Mouse (Mus musculus) liver, adult 2 months (tissue): ENCODE measurements around the gene Pop7. TPM values are rescaled to one million over a fixed set of nuclear protein-coding genes. Genes with fewer than 3 reads are reported as not detected.

Source experiments
- DNase-seq: peaks from one replicate; pipeline ENCODE4 v3.0.0-alpha.2; 2011; ENCODE audit warnings: low read depth, low spot score; ENCODE audit errors: extremely low read depth
- H3K27ac ChIP-seq: fragments of 200-500 bp; replicated peaks from 2 replicates; pipeline ENCODE4 v1.5.1; 2012; ENCODE audit warnings: low read depth, mild to moderate bottlenecking, control low read depth, inconsistent platforms, low read length; ENCODE audit not compliant: insufficient read depth
- H3K27me3 ChIP-seq: fragments of 200-500 bp; 2 replicates; pipeline ENCODE4 v1.6.1; 2012; ENCODE audit warnings: mild to moderate bottlenecking, moderate library complexity, low read length, inconsistent platforms; ENCODE audit not compliant: control insufficient read depth, insufficient read depth
- H3K36me3 ChIP-seq: fragments of 200-500 bp; 2 replicates; pipeline ENCODE4 v1.6.1; 2012; ENCODE audit warnings: low read length, inconsistent platforms; ENCODE audit not compliant: control insufficient read depth, insufficient read depth
- H3K4me1 ChIP-seq: fragments of 200-500 bp; 2 replicates; pipeline ENCODE4 v1.6.1; 2011; ENCODE audit warnings: low read length; ENCODE audit not compliant: control insufficient read depth, insufficient read depth
- H3K4me3 ChIP-seq: fragments of 200-500 bp; 2 replicates; pipeline ENCODE4 v1.5.1; 2011; ENCODE audit warnings: low read depth, mild to moderate bottlenecking, control low read depth, low read length, moderate library complexity; ENCODE audit not compliant: insufficient read depth
- H3K79me2 ChIP-seq: fragments of 200-500 bp; 2 replicates; pipeline ENCODE4 v1.6.1; 2012; ENCODE audit warnings: inconsistent platforms, mild to moderate bottlenecking, low read length, moderate library complexity; ENCODE audit not compliant: control insufficient read depth, insufficient read depth
- H3K9ac ChIP-seq: fragments of 200-500 bp; 2 replicates; pipeline ENCODE4 v1.6.1; 2012; ENCODE audit warnings: low read depth, mild to moderate bottlenecking, control low read depth, inconsistent platforms, low read length
- CTCF ChIP-seq: fragments of 200-500 bp; IDR thresholded peaks from 2 replicates; pipeline ENCODE4 v1.5.1; 2011; ENCODE audit warnings: low read depth, low read length, control low read depth
- POLR2A ChIP-seq: fragments of 200-500 bp; IDR thresholded peaks from 2 replicates; pipeline ENCODE4 v1.6.1; 2011; ENCODE audit warnings: low read length, control low read depth; ENCODE audit not compliant: insufficient read depth; ENCODE audit errors: extremely low read depth
- WGBS: fragments of 180-500 bp; shearing (Covaris S2); methylation state at CpG from one replicate; pipeline ENCODE4 v1.1.7; 2018; 5-methylcytosine and 5-hydroxymethylcytosine counted together
- polyA plus RNA-seq: library from polyadenylated mRNA; depleted of rRNA; stranded (reverse); fragments of >200 nt; gene quantifications from 2 replicates; pipeline ENCODE4 v1.2.3, GENCODE M21; 2012
- total RNA-seq: library from RNA; depleted of rRNA; stranded (reverse); fragments of >200 nt; gene quantifications from 2 replicates; pipeline ENCODE4 v1.2.3, GENCODE M21; 2014

Gene Pop7
- total and polyA plus RNA-seq, 2 experiments, result 5.9 to 17.8 TPM

DNA sequence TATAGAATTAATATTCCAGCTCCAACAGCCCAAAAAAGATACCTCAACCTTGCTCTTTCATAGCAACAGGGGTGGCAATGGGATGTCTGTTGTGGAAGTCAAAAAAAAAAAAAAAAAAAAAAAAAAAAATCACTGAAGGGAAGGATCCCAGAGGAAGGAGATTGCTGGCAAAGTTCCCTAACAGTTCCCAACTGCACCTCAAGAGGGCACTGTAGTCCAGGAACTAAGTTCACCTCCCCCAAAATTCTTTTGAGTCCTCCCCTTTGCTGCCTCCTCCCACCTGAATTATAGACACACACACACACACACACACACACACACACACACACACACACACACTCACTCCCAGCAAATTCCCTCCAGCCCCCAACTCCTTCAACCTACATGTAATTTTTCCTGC, 21.2 kb downstream of the Pop7 start:
- TF ChIP-seq POLR2A (no peak), CTCF (peak; percentile 66)
- peaks cover 4% of the 10 kb centered on the region for H3K4me1 ChIP-seq
- DNase-seq, result peak; percentile 80
- no peaks in the 10 kb centered on the region for H3K79me2 ChIP-seq
- no peaks in the 10 kb centered on the region for H3K36me3 ChIP-seq
- H3K27ac ChIP-seq, result peak overlapping the region; percentile 30; the same call in 1 of the 2 replicates
- no peaks in the 10 kb centered on the region; the same call in 1 of the 2 replicates for H3K27me3 ChIP-seq
- H3K4me3 ChIP-seq, result no peak overlapping the region
- no peak overlapping the region for H3K9ac ChIP-seq

DNA sequence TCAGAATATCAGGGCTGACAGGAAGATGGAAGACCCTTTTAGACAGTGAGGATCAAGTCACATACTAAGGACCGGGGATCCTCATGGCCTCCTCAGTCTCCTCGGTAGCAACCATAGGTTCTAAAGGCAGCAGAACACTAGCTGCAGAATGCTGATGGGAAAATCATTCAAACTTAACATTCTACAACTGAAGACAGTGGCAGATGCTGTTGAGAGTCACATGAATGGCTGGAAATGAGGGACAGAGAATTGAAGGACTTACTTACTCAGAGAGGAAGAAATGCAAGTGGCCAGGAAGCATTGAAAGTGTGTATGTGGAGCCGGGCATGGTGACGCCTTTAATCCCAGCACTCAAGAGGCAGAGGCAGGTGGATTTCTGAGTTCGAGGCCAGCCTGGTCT, 25.4 kb downstream of the Pop7 start, which contains the start of gene Zan:
Gene Zan (minus strand): TSS at position 101 of the 400 bp plus-strand sequence.
- Histone ChIP-seq H3K9ac (no peak within 1 kb of the TSS), H3K4me1 (peaks cover 4% of the 10 kb centered on the region), H3K27ac (no peak within 1 kb of the TSS), H3K36me3 (no peaks in the 10 kb centered on the region), H3K27me3 (no peaks in the 10 kb centered on the region), H3K4me3 (no peak within 1 kb of the TSS), H3K79me2 (no peaks in the 10 kb centered on the region)
- WGBS, result 87% methylated on average over 5 of the region's 5 CpGs
- DNase-seq, result no peak
- TF ChIP-seq POLR2A, result no peak
- TF ChIP-seq CTCF, result no peak

DNA sequence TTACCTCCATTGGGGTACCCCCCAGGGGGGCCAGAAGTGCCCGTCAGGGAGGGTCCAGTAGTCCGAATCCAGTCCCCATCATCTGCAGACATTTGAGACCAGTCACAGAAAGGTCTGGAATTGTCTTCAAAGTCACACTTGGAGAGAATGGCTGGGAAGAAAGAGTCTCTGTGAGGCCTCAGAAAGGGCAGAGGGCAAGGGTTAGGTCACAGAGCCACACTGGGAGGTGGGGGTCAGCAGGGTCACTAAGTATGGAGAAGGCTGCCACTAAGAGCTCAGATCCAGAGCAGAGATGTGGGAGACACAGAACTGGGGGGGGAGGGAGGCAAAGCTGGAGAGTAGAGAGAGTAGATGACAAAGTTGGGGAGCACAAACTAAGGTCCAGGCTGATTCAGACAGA, 28.0 kb downstream of the Pop7 start:
- H3K27me3 ChIP-seq, result no peaks in the 10 kb centered on the region
- no peaks in the 10 kb centered on the region for H3K79me2 ChIP-seq

DNA sequence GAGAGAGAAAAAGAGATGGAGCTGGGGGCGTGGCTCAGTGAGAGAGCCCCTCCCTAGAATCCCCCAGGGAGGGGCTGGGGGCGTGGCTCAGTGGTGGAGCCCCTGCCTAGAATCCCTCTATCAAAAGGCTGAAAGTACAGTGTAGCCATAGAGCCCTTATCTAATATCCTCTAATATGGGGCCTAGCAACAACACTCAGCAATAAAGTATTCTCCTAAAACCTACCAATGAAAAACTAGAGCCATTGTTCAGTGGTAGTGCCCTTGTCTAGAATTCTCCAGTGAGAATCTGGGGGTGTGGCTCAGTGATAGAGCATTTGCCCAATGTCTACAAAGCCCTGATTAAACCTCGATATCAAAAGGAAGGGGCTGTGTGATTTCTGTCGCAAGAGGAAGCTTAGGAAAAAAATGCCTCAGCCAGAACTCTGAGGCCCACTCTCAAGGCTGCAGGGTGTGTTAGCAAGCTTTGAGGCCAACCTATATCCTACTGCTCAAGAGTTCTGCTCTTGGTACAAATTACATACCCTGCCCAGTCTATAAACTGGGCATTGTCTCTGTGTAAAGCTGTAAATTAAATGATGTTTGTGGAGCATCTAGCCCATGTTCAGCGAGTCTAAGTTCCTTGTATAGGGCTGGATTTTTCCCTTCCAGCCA, 29.9 kb downstream of the Pop7 start:
- no peak for DNase-seq
- TF ChIP-seq CTCF, result no peak
- no peak for TF ChIP-seq POLR2A
- Histone ChIP-seq H3K4me1 (no peaks in the 10 kb centered on the region), H3K9ac (no peak overlapping the region), H3K4me3 (no peak overlapping the region), H3K36me3 (no peaks in the 10 kb centered on the region), H3K27me3 (no peaks in the 10 kb centered on the region), H3K27ac (no peak overlapping the region), H3K79me2 (no peaks in the 10 kb centered on the region)
- 63% methylated on average over 5 of the region's 5 CpGs for WGBS

More for the DNA sequence above, 28.0 kb downstream of the Pop7 start:
- Histone ChIP-seq H3K9ac (no peak overlapping the region), H3K36me3 (no peaks in the 10 kb centered on the region), H3K27ac (no peak overlapping the region), H3K4me3 (no peak overlapping the region), H3K4me1 (no peaks in the 10 kb centered on the region)
- TF ChIP-seq CTCF, result no peak
- TF ChIP-seq POLR2A, result no peak
- WGBS, result 93% methylated on average over 2 of the region's 2 CpGs
- DNase-seq, result no peak

DNA sequence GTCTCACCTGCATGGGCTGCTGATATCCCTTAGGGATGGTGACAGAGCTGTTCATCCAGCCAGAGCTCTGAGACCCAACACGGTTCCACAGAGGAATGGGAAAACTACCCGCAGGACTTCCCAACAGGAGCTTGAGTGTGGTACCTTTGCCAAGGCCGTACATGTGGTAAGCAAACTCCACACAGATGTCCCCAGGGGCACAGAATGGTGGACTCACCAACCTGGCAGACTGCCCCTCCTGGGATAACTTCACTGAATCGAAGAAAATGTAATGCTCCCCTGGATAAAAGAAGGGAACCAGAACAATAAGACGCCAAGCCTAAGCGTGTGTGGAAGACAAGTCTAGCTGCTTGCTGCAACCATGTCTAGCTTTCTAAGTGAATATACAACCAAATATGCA, 35.4 kb downstream of the Pop7 start:
- no peaks in the 10 kb centered on the region for H3K36me3 ChIP-seq
- H3K27me3 ChIP-seq, result no peaks in the 10 kb centered on the region
- no peak overlapping the region for H3K27ac ChIP-seq
- WGBS, result 96% methylated on average over 6 of the region's 6 CpGs
- no peak overlapping the region for H3K9ac ChIP-seq
- no peak overlapping the region for H3K4me3 ChIP-seq
- TF ChIP-seq CTCF (no peak), POLR2A (no peak)
- no peaks in the 10 kb centered on the region for H3K79me2 ChIP-seq
- DNase-seq, result no peak
- H3K4me1 ChIP-seq, result no peaks in the 10 kb centered on the region

DNA sequence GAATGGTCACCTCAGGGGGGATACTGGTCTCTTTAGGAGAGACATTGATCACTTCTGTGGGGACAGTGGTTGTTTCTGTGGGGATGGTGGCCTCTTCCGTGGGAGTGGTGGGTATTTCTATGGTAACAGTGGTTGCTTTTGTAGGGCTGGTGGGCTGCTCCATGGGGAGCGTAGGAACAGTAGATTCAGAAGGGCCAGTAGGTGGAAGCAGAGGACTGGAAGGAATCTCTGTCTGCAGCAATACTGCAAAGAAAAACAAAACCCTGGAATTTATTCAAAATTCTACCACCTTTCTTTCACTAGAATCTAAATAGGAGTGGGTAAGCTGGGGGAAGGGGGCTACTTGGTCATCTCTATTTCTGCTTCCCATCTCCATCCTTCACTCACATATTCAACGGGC, 37.3 kb downstream of the Pop7 start:
- no peak for DNase-seq
- Histone ChIP-seq H3K79me2 (no peaks in the 10 kb centered on the region), H3K27me3 (no peaks in the 10 kb centered on the region), H3K36me3 (no peaks in the 10 kb centered on the region), H3K4me1 (no peaks in the 10 kb centered on the region), H3K27ac (no peak overlapping the region), H3K9ac (no peak overlapping the region), H3K4me3 (no peak overlapping the region)
- WGBS, result 55% methylated on average over 3 of the region's 3 CpGs
- TF ChIP-seq POLR2A (no peak), CTCF (no peak)
